Mouse (Mus musculus) right cerebral cortex, postnatal 4 days (tissue): Measurements from ENCODE around the gene Pam.

ENCODE experiments used
- DNase-seq: peaks from one replicate; pipeline ENCODE4 v3.0.0-alpha.2; 2022

Pam gene

DNA sequence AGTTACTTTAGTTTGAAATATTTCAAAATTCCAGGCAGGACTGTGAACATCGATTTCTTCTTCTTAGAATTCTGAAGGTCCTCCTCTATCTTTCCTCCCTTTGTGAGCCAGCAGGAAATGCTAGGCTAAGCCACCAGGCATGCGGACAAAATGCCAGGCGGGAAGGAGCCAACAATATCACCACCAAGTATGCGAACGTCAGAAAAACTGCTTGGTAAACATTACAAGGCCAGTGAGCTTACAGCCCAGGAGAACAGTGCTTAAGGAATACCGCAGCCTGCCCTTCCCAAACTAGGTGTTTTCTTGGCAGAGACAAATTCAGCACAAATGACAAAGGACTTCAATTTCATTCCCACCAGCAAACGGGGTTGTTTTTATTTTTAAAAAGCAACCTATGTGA is 15.8 kb downstream of the Pam start:
- no peak for DNase-seq

DNA sequence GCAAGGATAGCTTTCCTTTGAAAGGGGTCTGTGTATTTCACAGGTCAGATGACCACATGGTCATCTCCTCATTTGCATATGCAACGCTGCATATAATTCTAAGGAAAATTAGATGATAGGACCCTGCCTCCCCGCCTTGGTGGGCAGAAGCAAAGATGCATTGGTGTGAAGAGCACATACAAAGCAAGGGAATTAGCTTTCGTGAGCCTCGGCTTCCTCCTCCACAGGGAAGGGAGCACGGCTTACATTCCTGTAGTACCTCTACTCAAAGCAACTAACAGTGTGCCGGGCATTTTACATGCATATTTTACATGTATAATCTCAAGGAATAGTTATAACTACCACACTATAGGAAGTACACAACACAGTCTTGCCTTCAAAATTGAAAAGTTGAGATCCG is 16.7 kb downstream of the Pam start:
- DNase-seq, result no peak

DNA sequence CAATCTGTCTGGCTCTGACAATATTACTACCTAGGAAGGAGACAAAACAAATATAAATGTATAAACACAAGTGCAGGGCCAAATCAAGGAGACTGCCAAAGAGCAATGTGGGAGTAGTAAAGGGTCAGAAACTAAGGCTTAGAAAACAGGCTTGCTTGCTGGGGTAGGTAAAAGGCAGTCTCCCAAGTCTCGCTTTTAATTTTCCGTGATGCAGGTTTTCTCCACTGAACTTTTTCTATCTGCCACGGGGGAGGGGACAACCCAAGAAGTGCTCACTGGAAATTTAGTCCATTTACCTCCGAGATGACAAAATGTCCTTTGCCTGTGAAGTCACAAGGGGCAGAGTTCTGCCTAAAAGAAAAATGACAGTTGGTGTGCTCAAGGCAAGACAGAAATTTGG is 21.6 kb downstream of the Pam start:
- no peak for DNase-seq

DNA sequence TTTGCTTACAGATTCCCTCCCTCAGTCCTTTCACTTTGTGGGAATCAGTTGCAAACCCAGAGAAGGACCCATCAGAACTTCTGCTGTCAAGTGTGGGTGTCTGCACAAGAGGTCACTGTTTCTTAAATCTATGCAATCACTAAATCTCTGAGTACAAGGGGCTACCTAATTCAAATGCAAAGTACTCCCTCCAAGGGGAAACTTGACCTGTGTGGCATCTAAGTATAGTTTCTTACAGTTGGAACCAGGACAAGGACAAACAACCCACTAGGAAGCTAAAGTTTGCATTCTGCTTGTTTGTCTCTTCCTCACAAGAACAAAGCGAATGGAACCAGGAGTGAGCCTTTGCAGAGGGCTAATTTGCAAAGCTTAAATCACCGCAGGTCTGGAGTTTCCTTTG is 22.3 kb downstream of the Pam start:
- DNase-seq, result no peak

DNA sequence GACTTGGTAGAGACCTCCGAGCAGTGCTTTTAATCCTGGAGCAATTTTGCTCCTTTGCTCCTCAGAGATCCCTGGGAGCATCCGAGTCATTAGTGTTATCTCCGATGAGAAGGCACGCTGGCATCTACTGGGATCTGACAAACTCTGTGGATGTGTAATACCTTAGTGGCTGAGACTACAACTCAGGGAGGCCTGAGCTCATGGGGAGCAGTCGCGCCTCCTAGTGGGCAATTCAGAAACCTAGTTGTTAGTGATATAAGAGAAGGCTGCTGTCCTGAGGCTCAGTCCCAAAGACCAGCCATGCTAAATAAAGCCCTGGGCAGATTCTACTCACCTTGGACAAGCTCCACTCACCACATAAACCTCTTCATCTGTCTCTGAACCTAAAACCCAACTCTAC is 23.4 kb downstream of the Pam start:
- DNase-seq, result no peak

DNA sequence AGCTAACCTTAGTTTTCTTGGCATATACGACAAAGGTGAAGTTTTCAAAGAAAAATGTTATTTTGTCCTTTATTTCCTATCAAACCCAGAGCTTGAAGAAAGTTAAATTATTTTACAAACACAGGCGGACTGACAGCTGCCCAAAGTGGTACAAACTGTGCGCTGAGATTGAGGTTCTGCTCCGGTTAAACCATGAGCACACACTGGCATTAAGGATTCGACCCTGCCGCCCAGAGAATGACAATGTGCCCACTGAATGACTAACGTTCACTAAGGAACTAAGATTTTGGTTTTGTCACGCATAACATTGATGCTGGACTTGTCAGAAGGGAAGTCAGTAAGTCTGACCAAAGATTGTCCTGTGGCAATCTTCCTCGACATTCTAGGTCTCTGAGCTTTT is 24.0 kb downstream of the Pam start:
- no peak for DNase-seq

DNA sequence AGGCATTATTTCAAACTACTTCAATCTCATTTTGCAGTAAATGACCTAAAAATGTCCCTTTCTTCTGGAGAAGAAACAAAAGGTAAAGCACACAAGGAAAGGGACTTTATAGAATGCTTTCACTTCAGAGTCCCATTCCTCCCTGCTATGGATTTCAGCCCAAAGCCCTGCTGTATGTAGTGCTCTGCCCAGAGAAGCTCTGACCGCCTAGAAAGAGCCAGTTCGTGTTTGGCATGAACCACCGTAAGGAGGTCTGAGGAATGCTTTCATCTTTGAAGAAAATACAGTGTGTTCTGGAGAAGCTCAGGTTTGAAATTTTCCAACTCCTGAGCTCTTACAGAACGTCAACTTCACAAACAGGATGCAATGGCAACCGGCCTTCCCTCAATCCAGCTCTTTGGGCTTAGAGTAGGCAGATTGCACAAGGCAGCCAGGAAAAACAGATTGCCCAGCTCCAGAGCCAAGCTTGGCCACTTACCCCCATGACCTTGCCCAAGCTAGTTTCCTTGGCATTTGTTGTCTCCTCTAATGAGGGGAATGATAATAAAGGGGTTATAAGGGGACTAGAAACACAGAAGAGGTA is 24.6 kb downstream of the Pam start:
- DNase-seq, result no peak

DNA sequence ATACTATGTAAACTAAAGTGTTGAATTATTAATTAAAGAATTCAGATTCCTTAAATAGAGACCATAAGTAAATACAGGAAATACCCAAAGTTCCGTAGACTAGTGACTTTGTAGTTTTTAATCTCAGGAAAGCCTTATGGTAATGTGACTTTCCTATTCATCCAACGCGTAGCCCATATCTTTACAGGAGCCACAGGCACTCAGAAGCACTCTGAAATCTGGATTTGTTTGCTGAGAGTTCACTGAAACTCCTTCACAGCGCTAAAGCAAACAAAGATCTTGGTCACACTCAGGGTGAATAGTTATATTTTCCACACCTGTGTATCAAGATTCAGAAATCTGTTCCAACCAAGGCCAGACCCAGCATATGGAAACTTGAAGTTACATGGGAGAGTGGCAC is 27.3 kb downstream of the Pam start:
- DNase-seq, result no peak

DNA sequence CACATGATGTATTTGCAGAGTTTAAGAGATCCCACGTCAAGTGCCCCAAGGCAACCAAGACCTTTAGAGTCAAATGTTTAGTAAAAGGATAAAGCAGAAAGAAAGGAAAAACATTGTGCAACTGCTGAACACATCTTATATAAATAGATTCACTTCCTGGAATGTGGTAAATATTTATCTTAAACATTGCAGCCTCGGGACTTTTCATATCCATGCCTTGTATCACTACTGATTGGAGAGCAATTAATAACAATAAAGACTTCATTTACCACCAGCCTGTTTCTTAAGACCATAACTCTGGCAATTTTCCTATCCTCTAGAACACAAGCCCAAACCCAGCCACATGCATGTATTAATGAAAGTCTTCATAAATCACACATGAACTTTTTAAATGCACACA is 33.4 kb downstream of the Pam start:
- no peak for DNase-seq

DNA sequence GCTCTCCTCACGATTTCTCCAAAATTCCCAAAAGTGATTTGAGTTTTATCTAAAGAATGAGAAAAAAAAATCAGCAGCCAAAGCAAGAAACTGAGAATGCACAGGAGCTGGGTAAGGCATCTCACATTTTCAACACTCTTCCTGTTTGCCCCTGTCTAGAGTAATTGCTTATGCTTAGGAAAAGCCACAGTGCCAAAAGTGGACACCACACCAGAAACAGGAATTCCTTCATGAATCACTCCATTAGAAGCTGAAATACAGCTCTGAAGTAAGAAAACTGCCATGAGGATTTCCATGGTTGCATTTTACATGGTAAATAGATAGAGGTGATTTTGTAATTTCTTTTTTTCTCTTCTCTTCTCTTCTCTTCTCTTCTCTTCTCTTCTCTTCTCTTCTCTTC is 36.0 kb downstream of the Pam start:
- no peak for DNase-seq

DNA sequence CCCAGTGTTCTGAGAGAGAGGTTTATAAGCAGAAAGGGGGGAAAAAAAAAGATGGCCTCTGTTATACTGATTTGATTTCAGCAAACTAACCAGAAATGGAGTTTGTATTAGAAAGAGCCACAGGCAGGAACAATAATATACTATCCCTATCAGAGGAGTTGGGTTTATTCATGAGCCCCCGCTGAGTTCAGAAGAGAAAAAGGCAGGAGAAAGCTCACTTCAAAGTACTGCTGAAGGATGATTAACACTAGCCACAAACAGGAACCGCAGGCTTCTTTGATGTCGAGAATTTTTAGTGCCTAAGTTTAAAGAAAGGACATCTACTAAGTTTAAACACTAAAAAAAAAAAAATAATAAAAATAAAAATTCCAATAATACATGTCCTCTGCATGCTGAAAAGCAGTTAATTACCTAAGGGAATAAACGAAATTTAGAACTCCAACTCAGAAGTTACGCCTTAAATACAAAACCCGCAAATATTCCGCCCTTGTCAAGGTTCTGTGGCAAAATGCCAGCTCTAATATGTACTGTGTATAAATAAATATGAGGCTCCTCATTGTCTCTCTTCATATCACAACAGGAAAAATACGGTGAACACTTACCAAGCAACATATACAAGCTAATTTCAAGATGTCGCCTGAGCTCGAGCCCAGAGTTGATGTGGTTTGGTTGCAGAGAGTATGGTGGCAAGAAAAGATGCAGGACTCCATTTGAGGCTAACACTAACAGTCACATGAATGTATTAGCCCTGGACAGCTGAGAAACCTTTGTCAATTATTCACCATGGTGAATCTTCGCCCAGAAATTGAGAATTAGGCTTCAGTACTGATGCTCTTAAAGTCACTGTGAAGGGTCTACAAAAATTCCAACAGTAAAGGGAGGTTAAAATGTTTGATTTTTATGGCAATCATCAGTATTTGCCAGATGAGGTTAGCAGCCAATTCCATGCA is 38.2 kb downstream of the Pam start:
- no peak for DNase-seq

DNA sequence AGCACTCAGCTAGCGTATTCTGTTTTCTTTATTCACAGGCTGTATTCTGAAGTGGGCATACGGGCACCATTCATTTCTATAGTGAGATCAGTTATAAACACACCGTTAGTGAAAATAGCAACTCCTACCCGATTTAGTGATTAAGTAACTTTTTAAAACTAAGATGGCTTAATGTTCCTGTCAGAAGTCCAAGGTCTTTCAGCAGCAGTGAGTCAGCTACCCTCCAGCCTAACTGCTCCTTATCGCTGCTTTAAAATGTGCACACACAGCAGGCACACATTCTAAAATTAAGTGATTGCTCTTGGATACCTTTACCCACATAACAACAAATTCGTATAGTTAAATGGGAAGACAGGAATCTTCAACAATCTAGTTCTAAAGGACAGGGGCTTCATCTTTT is 39.2 kb downstream of the Pam start:
- DNase-seq, result no peak

DNA sequence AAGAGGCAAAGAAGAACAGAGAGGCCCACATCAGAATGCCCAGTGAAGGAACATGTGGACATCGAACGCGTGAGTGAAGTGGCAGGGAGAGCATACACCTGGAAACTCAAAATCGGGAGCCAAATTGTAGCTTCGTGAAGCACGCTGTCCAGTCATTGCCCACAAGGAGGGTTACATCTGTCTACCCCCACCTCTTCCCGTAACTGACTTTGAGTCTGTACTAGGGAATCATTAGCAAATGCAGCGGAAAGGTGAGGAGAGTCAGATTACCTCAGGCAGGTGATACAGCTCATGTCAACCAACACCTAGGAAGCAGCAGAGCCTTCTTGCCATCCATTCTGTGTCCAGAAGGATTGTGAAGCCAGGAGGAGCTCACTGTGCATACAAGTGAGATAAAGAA is 39.9 kb downstream of the Pam start:
- DNase-seq, result no peak

DNA sequence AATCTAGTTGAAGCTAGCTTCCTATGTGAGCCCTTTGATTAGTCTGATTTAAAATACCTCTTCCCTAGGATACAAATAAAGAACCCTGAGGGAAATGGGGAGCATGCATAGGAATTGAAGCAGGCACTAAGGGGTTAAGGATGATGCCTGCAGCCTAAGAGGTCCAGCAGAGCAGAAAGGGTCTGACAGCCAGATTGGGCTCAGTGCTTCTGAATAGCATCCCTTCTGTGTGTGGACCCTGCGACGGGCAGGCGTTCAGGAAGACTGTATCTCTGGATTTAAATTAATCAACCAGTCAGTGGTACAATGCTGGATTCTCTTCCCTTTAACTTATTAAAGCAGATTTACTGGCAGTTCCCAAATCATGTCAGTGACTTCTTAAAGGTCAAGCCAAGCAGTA is 41.5 kb downstream of the Pam start:
- no peak for DNase-seq

DNA sequence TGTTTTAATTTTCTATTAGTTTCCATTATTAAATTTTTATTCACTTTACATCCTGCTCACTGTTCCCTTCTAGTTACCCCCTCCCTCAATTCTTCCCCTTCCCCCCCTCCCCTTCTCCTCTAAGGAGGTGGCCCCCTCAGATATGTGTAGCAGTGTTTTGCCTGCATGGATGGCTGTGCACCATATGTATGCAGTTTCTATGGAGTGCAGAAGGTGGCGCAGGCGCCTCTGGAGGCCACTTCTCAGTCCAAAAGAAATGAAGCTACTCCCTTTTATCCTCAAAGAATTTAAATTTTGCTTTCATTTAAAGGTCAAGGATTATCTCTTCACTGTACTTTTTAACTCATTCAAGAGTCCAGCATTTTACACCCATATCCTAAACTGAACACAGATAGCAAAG is 42.0 kb downstream of the Pam start:
- DNase-seq, result no peak

DNA sequence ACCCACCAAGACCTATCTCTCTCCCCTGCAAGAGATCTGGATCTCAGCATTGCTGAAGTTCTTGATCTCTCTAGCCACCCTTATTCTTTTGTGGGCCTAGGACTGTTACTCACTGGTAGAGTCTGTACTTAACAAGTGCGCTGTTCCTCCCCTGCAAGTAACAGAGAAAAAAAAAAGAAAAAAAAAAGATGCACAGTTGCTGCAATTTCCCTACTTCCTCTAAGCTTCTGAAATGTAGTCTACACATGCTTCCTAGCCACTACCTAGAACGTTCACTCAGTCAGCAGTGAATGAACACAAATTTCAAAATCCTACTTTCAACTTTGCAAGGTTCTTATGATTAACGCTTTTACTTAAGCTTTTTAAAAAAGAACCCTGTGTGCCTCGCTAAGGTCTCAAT is 42.7 kb downstream of the Pam start:
- no peak for DNase-seq

DNA sequence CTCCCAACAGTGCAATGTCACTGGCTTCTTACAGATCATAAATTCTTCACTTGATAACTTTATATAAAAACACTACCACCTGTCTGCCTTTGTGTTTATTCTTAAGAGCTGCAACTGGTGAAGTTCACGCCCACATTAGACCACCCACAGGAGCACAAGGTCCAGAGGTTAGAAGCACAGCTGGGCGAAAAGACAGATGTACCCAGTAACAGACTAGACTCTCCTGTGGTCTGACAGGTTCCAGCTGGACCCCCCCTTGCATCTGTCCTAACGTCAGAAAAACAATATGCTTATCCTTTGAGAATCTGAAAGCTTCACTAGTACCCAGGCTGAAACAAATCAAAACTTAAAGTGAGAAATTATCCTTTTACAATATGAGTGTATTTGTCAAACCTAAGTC is 44.4 kb downstream of the Pam start:
- DNase-seq, result no peak

DNA sequence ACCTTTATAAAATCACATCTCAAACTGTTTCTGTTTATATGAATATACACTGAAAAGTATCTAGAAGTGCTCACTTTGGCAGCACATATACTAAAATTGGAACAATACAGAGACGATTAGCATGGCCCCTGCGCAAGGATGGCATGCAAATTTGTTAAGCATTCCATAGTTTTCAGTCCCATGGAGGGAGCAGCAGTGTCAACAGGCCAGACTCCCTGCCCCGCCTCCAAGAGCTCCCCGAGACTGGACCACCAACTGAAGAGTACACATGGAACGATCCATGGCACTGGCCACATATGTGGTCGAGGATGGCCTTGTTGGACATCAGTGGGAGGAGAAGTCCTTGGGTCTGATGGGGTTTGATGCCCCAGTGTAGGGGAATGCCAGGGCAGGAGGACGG is 45.7 kb downstream of the Pam start:
- no peak for DNase-seq

DNA sequence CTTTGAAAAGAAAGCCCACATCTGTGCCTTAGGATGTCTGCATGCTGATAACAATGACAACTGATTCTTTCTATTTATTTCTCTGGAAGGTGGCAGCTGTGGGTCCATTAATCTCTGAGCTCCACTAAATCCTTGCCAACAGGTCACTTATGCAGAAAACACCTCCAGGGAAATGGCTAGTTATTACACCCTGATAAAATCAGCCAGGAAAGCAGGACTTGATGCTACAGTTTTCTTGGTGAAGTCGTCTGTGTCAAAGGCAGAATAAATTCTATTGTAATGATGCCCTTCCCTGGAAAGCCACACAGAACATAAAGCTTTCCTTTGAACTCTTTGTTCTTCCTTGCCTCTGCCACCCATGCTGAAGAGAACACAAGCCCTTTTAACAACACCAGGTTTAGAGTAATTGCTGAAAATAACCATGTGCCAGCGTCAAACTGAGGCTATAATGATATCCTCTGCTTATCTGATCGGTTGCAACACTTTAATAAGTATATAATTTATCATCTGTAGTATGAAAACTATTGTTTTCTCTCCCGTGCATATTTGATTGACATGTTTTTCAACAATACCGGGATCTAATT is 47.1 kb downstream of the Pam start:
- DNase-seq, result no peak

DNA sequence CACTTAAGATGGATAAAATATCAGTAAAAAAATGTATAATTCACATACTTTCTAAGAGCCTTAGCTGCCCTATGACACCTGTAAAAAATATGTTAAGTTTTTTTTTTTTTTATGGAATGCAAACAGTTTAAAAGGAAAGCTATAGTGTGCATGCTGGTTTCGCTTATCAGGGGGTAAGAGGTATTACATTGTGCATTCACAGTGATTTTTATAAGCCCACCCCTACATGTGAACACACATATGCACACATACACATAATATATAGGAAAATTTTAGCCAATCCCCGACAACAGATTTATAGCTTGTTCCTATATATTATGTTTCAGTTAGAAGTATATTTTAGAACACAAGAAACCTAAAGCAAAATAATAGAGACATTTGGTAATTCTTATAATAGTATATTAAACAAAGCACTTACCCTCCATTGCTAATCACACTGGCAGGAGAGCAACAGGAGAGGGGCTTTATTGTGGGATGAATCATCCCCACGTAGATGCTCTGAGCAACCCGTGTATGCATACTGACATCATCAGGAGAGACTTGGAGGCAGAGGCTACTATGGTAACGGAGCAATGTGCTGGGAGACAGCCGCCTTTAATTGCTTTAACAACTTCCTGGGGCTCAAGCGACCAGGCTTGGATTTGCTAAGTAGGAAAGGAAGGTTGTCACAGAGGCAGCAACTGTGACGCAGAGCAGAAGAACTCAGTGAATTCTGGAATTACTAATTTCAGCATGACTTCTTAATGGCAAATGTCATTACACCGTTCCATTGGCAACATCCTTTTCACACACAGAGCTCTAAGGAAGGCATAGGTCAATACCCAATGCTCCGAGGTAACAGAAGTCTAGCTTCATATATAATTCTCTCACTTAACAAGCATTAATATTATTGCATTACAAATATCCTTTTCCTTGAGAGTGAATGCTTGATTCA is 47.9 kb downstream of the Pam start:
- peak; percentile 20 for DNase-seq

DNA sequence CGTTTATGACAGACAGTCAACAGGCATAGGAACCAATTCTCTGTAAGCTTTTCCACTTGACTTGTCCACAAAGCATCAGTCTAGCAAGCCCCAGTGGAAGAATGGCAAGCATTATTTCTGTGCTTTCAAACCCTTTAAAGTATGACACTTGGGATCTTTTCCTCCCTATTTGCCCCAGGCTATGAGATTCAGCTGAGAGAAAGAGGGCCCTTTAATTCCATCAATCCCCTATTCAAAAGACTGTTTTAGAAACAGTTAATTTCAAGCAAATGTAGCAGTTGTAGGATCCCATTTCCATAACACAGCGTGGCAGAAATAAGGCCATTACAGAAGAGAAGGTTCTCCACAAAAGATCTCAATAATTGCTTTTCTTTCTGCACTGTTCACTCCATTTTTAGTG is 53.0 kb downstream of the Pam start:
- DNase-seq, result no peak

DNA sequence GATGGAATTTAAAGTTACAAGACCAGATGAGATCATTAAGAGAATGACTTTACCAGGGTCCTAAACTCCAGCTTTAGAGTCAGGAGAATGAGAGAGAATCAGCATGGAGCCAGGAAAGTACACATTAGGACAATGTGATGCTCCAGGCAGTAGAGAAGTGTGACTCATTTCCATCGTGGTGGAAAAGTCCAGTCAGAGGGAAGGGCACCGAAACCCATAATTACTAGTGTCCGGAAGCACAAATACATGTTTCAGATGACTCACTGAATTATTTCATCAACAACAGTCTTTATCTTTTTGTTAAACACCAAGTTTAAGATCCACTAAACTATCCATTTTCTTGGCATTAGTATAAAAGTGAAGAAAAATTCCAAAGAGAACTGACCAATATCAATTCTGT is 57.2 kb downstream of the Pam start:
- no peak for DNase-seq

DNA sequence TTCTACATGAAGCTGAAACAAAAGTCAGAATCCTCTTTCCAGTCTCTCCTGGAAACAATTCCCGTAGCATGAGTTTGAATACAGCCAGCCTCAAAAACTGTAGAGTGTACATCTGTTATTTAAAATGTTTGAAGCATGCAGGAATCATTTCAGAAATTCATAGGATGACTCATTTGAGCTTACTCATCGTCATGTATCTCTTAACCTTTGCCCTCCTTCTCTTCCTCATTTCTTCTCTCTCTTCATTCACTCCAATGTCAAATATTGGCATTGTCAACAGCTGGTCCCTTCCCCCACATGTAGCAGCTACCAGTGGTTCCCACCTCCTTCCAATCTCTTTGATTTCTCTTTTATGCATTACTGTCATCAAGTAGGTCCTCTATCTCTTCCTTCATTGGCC is 59.7 kb downstream of the Pam start:
- DNase-seq, result no peak
